Mouse (Mus musculus) T-cell, adult 2 months (primary cell): ENCODE results near the gene Cdip1.
"Not testable (repeated sequence)": the region's sequence is repeated elsewhere in the genome, so short reads cannot be mapped to it uniquely, and the experiment has no call there.

Experiments used
- DNase-seq: peaks from one replicate; pipeline ENCODE4 v3.0.0; 2022; ENCODE audit warnings: low spot score

The Cdip1 gene

GRCm38 (mm10) chr16:4773289-4773970 lies 16.7 kb downstream of the Cdip1 start:
- DNase-seq, result no peak

- no peak for DNase-seq
Observed at GRCm38 (mm10) chr16:4768719-4769118, 21.4 kb downstream of the Cdip1 start.

GRCm38 (mm10) chr16:4767012-4767790 lies 22.9 kb downstream of the Cdip1 start:
- no peak for DNase-seq

- DNase-seq, result no peak
Observed at GRCm38 (mm10) chr16:4765852-4766251, 24.2 kb downstream of the Cdip1 start.

GRCm38 (mm10) chr16:4763276-4763675 lies 26.8 kb downstream of the Cdip1 start:
- peak; percentile 39 for DNase-seq

DNA sequence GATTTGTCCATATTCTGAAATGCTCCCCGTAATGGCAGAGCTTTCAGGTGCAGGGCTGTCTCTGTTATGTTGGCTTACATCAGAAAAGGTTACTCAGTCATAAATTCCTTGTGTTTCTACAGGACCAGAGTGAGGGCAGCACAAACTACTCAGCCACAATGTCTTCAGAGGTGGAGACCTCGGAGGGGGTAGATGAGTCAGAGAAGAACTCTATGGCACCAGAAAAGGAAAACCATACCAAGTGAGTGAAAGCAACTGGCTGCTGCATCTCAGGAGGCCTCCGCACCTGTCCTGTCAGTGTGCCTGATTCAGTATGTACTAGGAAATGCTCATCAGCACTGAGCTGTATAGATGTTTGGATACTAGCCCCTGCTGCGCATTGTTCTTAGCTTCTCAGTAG lies 27.7 kb downstream of the Cdip1 start:
- no peak for DNase-seq

GRCm38 (mm10) chr16:4756660-4757335 lies 33.3 kb downstream of the Cdip1 start:
- DNase-seq, result not testable (repeated sequence)

GRCm38 (mm10) chr16:4754045-4754444 lies 36.0 kb downstream of the Cdip1 start:
- DNase-seq, result no peak

- DNase-seq, result no peak
Observed at GRCm38 (mm10) chr16:4752155-4752554, 37.9 kb downstream of the Cdip1 start.

GRCm38 (mm10) chr16:4742186-4742585 lies 47.9 kb downstream of the Cdip1 start:
- DNase-seq, result no peak

GRCm38 (mm10) chr16:4739994-4740393 lies 50.1 kb downstream of the Cdip1 start:
- no peak for DNase-seq

GRCm38 (mm10) chr16:4736262-4736661 lies 53.8 kb downstream of the Cdip1 start:
- peak; percentile 37 for DNase-seq

GRCm38 (mm10) chr16:4730776-4731358 lies 59.2 kb downstream of the Cdip1 start:
- no peak for DNase-seq

- DNase-seq, result no peak
Observed at GRCm38 (mm10) chr16:4727963-4728362, 62.1 kb downstream of the Cdip1 start.

DNA sequence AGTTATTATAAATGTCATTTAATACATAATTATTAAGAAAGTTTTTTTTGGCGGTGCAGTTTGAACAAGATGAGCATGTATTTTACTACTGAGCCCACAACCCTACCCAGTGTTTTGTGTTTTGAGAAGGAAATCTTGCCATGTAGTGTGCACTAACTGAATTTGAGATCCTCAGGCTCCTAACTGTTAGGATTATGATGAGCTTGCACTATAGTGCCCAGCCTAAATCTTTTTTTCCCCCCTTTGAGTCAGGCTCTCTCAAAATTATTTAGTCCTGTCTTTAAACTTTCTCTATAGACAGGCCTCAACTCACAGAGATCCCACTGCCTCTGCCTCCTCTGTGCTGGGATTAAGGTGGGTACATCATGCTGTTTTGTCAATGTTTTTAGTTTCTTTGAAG lies 62.6 kb downstream of the Cdip1 start:
- no peak for DNase-seq

GRCm38 (mm10) chr16:4726528-4727128 lies 63.5 kb downstream of the Cdip1 start:
- DNase-seq, result no peak

- peak; percentile 92 for DNase-seq
Observed at GRCm38 (mm10) chr16:4725780-4726527, 64.1 kb downstream of the Cdip1 start, which contains the start of gene Hmox2. TSS of gene Hmox2 (plus strand) at chr16:4726361.

GRCm38 (mm10) chr16:4725266-4725665 lies 64.8 kb downstream of the Cdip1 start:
- DNase-seq, result no peak

- no peak for DNase-seq
Observed at GRCm38 (mm10) chr16:4722915-4723209, 67.2 kb downstream of the Cdip1 start.

DNA sequence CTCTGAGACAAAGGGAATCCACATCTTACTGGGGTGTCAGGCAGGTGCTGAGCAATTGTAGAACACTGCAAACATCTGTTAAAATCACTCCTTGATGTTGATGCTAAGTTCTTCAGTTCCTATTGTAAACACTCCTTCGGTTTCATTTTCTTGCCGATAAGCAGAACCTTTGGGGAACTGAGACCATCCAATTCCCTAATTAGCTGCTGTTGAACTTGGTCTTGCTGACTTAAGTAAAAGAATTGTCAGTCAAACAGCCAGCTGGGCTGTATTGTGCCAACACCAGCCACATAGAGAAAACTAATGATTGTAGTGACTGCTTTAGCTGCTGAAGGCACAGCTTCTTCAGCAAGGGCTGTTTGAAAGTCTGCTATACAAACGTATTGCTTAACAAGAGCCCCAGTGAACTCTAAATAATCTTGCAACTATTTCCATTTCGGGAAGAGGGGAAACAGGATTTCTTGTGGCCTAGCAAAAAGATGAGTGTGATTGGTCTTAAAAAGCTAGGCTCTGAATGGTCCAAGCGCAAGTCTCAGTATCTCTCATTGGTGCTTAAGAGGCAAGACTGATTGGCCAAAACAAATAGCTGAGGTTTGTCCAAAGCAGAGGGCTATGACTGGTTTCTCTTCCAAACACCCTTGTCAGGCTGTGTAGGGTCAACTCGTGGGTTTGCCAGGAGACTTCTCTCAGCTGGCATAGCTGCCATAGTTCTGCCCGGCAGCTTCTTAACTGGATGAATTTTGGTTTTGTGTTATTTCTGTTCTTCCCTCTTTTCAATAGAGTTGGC lies 67.8 kb downstream of the Cdip1 start:
- no peak for DNase-seq
